Mouse (Mus musculus) monocyte, adult 2 months (primary cell): ENCODE data around the gene Etv5.

Source experiments
- DNase-seq, 2 experiments: peaks; one replicate each; pipeline ENCODE4 v3.0.0; 2022; ENCODE audit warnings: low spot score in 2 of 2, low read depth in 1 of 2

The Etv5 gene

DNA sequence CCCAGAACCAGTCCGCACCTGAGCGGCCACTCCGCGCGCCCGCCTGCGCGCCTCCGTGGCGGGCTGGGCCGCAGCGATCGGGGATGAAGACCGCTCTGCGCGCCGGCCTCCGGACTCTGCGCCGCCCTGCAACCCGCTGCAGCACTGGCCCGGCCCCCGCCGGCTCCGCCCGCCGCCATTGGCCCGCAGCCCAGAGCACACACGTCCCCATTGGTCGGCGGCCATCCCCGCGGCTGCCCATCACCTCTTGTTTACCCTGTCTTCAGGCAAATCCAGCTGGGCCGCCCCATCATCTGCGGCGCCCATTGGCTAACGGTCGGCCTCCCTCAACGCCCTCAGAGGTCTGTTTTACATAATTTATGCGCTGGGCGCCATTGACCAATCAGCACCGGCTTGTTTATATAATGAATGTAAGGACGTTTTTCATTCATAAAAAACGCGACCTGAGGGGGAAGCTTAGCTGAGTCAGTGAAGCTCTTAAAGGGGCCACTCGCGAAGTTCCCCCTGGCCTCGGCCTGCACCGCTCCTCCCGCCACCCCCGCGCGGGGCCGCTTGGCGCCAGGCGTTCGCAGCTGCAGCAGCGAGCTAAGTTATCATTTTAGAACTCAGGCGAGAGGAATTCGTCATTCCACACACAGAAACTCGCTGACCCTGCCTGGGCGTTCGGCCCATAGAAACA lies at the start of gene Etv5:
TSS of gene Etv5 (minus strand) at position 221 of the 679 bp plus-strand sequence.
- DNase-seq, result peak; percentile 96 to 97

- no peak for DNase-seq
Measured at GRCm38 (mm10) chr16:22483900-22484299, 44.4 kb upstream of the Etv5 start.

- DNase-seq, result no peak
Measured at GRCm38 (mm10) chr16:22479322-22479721, 39.8 kb upstream of the Etv5 start.

DNA sequence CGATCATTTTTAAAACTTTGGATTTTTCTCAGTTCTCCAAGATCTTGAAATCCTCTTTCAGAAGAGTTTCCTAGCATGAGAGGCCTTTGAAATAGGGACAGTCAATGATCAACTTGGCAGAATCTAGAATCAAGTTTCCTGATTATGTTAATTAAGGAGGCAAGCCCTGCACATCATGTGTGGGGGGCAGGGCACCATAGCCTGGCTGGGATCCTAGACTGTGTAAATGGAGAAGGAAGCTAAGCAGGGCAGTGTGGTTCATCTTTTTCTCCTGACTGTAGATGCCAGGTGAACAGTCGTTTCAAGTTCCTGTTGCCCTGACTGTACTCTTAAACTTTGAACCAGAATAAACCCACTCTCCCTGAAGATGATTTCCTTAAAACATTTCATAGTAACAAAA lies 32.2 kb upstream of the Etv5 start:
- no peak for DNase-seq

DNA sequence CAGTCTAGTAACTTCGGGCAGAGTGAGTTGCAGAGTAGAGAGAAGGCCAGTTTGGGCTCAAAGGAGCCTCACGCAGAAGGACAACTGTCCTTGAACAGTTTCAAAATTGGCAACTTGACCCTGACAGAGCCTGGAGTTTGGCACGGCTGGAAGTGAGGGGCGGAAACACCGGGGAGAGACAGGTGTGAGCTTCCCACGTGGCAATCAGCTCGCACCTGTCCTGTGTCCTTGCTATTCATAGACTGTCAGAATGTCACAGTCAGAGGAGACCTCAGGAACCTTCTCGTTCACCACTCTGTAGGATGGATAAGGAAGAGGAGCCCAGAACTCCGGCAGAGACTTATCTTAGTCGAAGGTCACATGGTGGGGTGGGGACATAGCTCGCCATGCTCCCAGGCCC lies 29.9 kb upstream of the Etv5 start:
- no peak for DNase-seq

- DNase-seq, result no peak
Measured at GRCm38 (mm10) chr16:22467111-22467510, 27.6 kb upstream of the Etv5 start.

DNA sequence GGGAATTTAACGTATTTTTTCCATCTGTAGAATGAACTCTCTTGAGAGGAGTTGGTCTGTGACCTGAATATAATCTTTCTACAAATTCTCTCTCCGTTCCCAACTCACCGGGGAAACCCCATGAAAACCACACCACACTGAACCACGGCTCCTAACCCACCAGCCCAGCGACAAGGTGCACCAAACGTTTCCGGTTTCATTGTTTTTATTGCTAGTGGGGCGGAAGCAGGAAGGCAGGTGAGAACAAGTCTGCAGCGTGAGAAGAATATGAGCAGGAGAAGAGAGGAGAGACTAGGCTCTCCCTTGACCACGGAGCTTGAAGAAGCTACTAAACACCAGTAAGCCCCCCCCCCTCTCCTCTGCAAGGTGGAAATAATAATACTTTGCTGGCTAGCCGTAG lies 26.9 kb upstream of the Etv5 start:
- no peak for DNase-seq

GRCm38 (mm10) chr16:22462220-22462619 lies 22.7 kb upstream of the Etv5 start:
- no peak for DNase-seq

- no peak for DNase-seq
Measured at GRCm38 (mm10) chr16:22461728-22462127, 22.2 kb upstream of the Etv5 start.

DNA sequence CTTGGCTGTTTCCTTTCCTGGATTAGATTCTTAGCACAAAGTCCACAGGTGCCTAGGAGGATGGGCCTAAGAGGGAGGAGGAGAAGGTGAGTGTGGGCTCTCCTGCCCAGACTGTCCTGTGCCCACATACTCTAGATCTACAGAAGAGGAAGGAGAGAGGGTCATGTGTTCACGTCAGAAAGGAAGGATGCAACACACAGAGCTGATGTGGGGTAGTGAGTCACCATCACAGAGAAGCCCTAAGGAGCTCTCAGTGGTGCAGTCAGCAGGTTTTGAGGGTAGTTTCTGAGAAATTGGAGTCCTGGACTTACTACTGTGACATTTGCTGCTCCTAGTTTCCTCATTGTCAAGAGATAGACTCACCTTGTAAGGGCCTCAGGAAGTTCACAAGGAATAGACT lies 21.4 kb upstream of the Etv5 start:
- DNase-seq, result no peak

DNA sequence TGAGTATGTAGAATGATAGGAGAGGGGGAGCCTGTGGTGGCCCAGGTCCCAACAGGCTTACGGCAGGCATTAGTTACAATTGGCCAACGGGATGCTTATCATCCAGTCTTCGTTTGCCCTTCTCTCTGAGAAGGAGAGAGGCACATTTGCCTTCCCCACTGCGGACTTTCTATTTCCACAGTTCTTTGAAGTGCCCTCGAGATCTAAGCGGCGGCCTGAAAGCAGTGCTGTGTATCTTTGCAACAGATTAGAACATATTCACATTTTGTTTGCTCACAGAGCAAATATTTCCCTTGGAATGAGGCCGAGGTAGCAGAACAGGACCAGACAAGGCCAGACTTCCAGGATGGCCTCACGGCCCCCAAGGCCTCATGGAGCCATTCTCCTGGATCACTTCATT lies 12.6 kb upstream of the Etv5 start:
- no peak for DNase-seq

- no peak for DNase-seq
Measured at GRCm38 (mm10) chr16:22448093-22448492, 8.6 kb upstream of the Etv5 start.

DNA sequence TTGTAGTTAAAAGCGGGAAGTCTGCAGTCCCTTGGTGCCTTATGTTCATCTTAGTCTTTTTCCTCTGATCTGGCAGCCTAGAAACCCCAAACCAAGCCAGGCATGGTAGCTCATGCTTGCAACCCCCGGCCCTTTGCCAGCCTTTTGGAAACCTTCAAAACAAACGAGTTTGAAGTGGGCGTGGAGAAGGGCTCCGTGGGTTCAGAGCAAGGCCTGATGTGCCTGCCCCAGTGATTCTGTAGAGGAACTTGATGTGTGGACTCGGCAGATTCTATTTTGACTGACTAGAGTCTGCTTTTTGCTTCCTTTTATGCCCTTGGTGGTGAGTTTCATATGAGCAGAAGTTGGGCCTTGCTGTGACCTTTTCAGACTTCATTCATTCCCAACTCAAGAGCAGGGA lies 5.3 kb upstream of the Etv5 start:
- peak in 1 of 2 experiments; percentile 25 for DNase-seq

GRCm38 (mm10) chr16:22442202-22442601 lies 2.7 kb upstream of the Etv5 start:
- DNase-seq, result no peak

GRCm38 (mm10) chr16:22441317-22441716 lies 1.8 kb upstream of the Etv5 start:
- no peak for DNase-seq

DNA sequence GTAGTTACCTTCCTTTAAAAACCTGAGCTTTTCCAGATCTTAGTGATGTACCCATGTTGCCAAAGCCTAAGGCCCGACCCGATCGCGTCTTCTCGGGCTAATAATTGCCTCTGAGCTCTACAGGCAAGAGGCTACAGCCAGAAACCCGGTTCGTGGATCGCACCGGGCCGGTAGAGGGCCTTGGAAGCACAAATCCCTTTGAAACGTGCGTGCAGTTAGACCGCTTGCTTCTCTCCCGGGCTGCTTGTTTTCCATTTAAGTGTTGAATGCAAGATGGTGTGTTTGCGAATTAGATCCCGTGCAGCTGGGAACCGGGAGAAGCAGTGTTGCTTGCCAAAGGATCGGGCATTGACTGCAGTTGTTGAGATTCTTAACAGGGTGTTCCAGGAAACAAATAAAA lies 750 bp upstream of the Etv5 start:
- no peak for DNase-seq

DNA sequence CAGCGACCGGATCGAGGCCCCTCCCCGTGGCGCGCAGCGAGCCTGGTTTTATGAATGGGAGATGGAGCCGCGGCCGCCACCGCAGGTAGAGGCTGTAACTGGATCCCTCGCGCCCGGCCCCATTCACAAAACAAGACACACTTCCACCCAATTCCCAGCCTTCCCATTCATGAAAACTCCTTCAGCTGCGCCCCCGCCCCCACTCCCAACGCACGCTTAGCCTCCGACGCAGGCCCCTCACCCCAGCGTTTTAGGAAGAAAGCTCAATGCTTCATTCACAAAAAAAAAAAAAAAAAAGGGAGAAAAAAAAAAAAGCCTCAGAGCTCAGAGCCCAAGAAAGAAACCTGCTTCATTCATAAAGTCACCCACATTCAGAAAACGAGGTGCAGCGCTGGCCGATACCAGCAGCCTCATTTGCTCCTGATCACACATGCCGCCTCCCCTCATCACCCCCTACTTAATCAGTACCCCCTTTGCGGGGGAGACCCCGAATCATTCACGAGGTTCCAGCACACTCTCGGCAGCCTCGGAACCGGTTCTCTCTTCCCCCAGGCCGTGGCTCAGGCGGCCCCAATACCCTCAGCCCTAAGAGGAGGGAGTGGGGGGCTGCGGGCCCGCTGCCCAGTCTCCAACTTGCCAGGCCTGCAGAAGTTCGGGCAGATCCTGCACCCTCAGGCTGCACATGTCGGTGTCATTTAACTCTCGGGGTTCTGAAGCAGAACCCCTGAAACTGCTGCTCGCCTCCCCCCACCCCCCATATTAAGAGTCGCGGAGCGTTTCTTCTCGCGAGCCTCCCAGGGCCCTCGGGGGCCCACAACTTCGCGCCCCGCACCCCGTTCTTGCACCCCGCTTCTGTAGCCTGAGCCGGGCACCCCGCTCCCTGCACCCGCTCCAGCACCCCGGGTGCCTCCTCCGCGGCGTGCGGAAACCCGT lies 812 bp downstream of the Etv5 start:
- DNase-seq, result no peak

- DNase-seq, result no peak
Measured at GRCm38 (mm10) chr16:22436106-22436505, 3.4 kb downstream of the Etv5 start.

DNA sequence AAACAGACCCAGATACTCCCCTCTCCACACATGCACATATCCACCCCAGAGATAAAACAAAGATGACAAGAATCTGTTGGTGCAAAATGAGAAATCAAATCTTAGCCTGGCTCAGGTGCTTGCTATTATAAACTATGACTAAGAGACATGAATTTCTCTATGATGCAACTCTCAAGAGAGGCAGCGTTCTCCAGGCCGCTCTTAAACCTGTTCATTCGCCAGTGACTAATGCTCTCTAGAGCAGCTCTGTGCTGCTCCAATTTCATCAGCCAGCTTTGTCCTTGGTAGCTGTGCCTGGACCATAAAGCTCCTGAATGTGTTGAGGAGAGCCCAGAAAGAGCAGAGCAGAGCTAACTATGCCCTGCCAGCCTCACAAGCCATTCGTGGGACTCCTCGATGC lies 5.0 kb downstream of the Etv5 start:
- no peak for DNase-seq

GRCm38 (mm10) chr16:22433944-22434343 lies 5.6 kb downstream of the Etv5 start:
- DNase-seq, result no peak

DNA sequence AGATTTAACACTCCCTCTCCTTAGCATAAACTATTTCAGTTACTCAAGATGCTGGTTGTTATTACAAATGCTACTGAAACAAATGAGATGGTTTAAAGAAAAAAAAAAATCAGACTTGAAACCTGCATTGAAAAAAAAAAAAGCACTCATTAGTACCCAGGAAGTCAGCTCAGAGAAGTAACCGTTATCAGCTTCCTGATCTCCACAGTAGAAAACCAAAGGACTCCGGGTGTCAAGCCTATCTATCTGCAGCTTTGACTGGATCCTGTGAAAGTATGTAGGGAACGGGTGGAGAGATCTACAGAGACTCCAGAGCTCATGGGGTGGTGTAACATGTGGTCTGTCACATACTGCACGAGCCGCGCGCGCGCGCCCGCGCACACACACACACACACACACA lies 7.7 kb downstream of the Etv5 start:
- DNase-seq, result no peak

- no peak for DNase-seq
Measured at GRCm38 (mm10) chr16:22431335-22431734, 8.2 kb downstream of the Etv5 start.
